Mouse (Mus musculus) E14TG2a.4 (cell line): ENCODE measurements at regions not wholly inside any gene's neighbourhood (a gene's known extent, or its start where the extent isn't known, plus 50 kb on each side); places are given as distances from the start of the nearest gene placed in this dataset.

Experiments
- CTCF ChIP-seq: conservative IDR thresholded peaks from 2 replicates; pipeline ENCODE4 v1.5.1; 2014; ENCODE audit warnings: low read length
- NANOG ChIP-seq: IDR thresholded peaks from 2 replicates; pipeline ENCODE4 v1.6.1; 2014; ENCODE audit warnings: borderline replicate concordance, low read length, mixed read lengths
- POU5F1 ChIP-seq: IDR thresholded peaks from 2 replicates; pipeline ENCODE4 v1.6.1; 2014; ENCODE audit warnings: low read length, borderline replicate concordance

- TF ChIP-seq CTCF (no peak), NANOG (peak; percentile 16; the same call in 1 of the 2 replicates), POU5F1 (peak; percentile 34; the same call in 1 of the 2 replicates)
Observed at GRCm38 (mm10) chr6:67168031-67168777, 69.8 kb upstream of the Serbp1 start.
